Mouse (Mus musculus) thymus, adult 2 months (tissue): ENCODE data around the gene Mdfi.

ENCODE experiments used
- CTCF ChIP-seq: fragments of 200-500 bp; IDR thresholded peaks from 2 replicates; pipeline ENCODE4 v1.5.1; 2012; ENCODE audit warnings: mild to moderate bottlenecking, control low read depth, low read length, moderate library complexity, borderline replicate concordance; ENCODE audit not compliant: control insufficient read depth, poor library complexity, insufficient read depth; ENCODE audit errors: extremely low read depth
- POLR2A ChIP-seq: fragments of 200-500 bp; IDR thresholded peaks from 2 replicates; pipeline ENCODE4 v1.6.1; 2012; ENCODE audit warnings: mild to moderate bottlenecking, low read length, control low read depth, moderate library complexity; ENCODE audit not compliant: control insufficient read depth, poor library complexity, insufficient read depth; ENCODE audit errors: extremely low read depth

- no peak for TF ChIP-seq CTCF
- no peak for TF ChIP-seq POLR2A
These were observed 7.6 kb upstream of the Mdfi start for GRCm38 (mm10) chr17:47841931-47842623.
